Mouse (Mus musculus) heart, embryonic 14.5 days (tissue): ENCODE data around the gene Fgg. TPM values are rescaled to one million over a fixed set of nuclear protein-coding genes. Genes with fewer than 3 reads are reported as not detected.

Source experiments
- ATAC-seq: fragments of 200-750 bp; cut with Nextera tagmentation; 2 replicates; pipeline ENCODE4 v1.8.0; 2017; ENCODE audit warnings: low read depth, moderate TSS enrichment; ENCODE audit not compliant: insufficient number of reproducible peaks, insufficient read depth, low FRiP score
- H3K27ac ChIP-seq, 2 experiments: fragments of 200-500 bp in 1 of 2; fragments of 300-500 bp in 1 of 2; sonication (generic) in 1 of 2; replicated peaks in 1 of 2; 2 replicates each; pipeline ENCODE4 v1.5.1; 2012 to 2014; ENCODE audit warnings: low read depth in 2 of 2, low read length in 2 of 2, control low read depth in 1 of 2, mild to moderate bottlenecking in 1 of 2, mixed read lengths in 1 of 2; ENCODE audit not compliant: control insufficient read depth in 1 of 2, insufficient read depth in 1 of 2
- H3K27me3 ChIP-seq: fragments of 300-500 bp; sonication (generic); 2 replicates; pipeline ENCODE4 v1.6.1; 2014; ENCODE audit warnings: mild to moderate bottlenecking, low read length, control low read depth; ENCODE audit not compliant: control insufficient read depth, insufficient read depth
- H3K36me3 ChIP-seq: fragments of 300-500 bp; sonication (generic); 2 replicates; pipeline ENCODE4 v1.6.1; 2014; ENCODE audit warnings: mild to moderate bottlenecking, control low read depth, low read length, mixed read lengths; ENCODE audit not compliant: control insufficient read depth, insufficient read depth
- H3K4me1 ChIP-seq, 2 experiments: fragments of 200-500 bp in 1 of 2; fragments of 300-500 bp in 1 of 2; sonication (generic) in 1 of 2; 2 replicates each; pipeline ENCODE4 v1.6.1; 2012 to 2014; ENCODE audit warnings: low read length in 2 of 2, control low read depth in 1 of 2, mixed read lengths in 1 of 2; ENCODE audit not compliant: control insufficient read depth in 2 of 2, insufficient read depth in 2 of 2
- H3K4me2 ChIP-seq: fragments of 300-500 bp; sonication (generic); 2 replicates; pipeline ENCODE4 v1.6.1; 2014; ENCODE audit warnings: mild to moderate bottlenecking, low read length
- H3K4me3 ChIP-seq, 2 experiments: fragments of 200-500 bp in 1 of 2; fragments of 300-500 bp in 1 of 2; sonication (generic) in 1 of 2; 2 replicates each; pipeline ENCODE4 v1.5.1; 2012 to 2014; ENCODE audit warnings: low read length in 2 of 2, mild to moderate bottlenecking in 2 of 2, control low read depth in 1 of 2, low read depth in 1 of 2, moderate library complexity in 1 of 2; ENCODE audit not compliant: control insufficient read depth in 1 of 2, insufficient read depth in 1 of 2
- H3K9ac ChIP-seq: fragments of 300-500 bp; sonication (generic); 2 replicates; pipeline ENCODE4 v1.6.1; 2014; ENCODE audit warnings: mild to moderate bottlenecking, low read length
- H3K9me3 ChIP-seq: fragments of 300-500 bp; sonication (generic); 2 replicates; pipeline ENCODE4 v1.6.1; 2016; ENCODE audit warnings: low read length, control low read depth; ENCODE audit not compliant: control insufficient read depth
- WGBS: fragments of 180-500 bp; shearing (Covaris S2); extraction: QIAGEN DNeasy Blood & Tissue Kit; methylation state at CpG from one replicate; pipeline ENCODE4 v1.1.7; 2014; 5-methylcytosine and 5-hydroxymethylcytosine counted together
- polyA plus RNA-seq: library from polyadenylated mRNA; unstranded; fragments of >200 nt; fragmentation: Nextera tagmentation; extraction: Ambion mirVana; gene quantifications from 2 replicates; pipeline ENCODE4 v1.2.1, GENCODE M21; 2014

Gene Fgg
- polyA plus RNA-seq, 1 experiment from 2014 or later, result not detected

- 82% methylated on average over 9 of the region's 9 CpGs for WGBS
- ATAC-seq, result no peak
Observed at GRCm38 (mm10) chr3:83027546-83028251, 20.2 kb downstream of the Fgg start.

GRCm38 (mm10) chr3:83030331-83030730 lies 22.8 kb downstream of the Fgg start:
- no peak for ATAC-seq
- 82% methylated on average over 4 of the region's 4 CpGs for WGBS
- H3K27ac ChIP-seq, result no peak overlapping the region
- no peaks in the 10 kb centered on the region for H3K27me3 ChIP-seq
- no peak overlapping the region for H3K9ac ChIP-seq
- no peaks in the 10 kb centered on the region for H3K9me3 ChIP-seq
- H3K4me3 ChIP-seq, result no peak overlapping the region
- no peaks in the 10 kb centered on the region for H3K4me1 ChIP-seq
- H3K36me3 ChIP-seq, result no peaks in the 10 kb centered on the region
- no peak overlapping the region for H3K4me2 ChIP-seq

More at GRCm38 (mm10) chr3:83027546-83028251, 20.2 kb downstream of the Fgg start:
- H3K4me1 ChIP-seq, result no peaks in the 10 kb centered on the region
- H3K9me3 ChIP-seq, result no peaks in the 10 kb centered on the region
- H3K9ac ChIP-seq, result no peak overlapping the region
- H3K4me3 ChIP-seq, result no peak overlapping the region
- H3K27me3 ChIP-seq, result no peaks in the 10 kb centered on the region
- H3K4me2 ChIP-seq, result no peak overlapping the region
- H3K36me3 ChIP-seq, result no peaks in the 10 kb centered on the region
- no peak overlapping the region for H3K27ac ChIP-seq

GRCm38 (mm10) chr3:83032746-83033308 lies 25.3 kb downstream of the Fgg start:
- no peaks in the 10 kb centered on the region for H3K36me3 ChIP-seq
- 44% methylated on average over 13 of the region's 13 CpGs for WGBS

GRCm38 (mm10) chr3:83033801-83034200 lies 26.3 kb downstream of the Fgg start:
- H3K4me2 ChIP-seq, result no peak overlapping the region
- 76% methylated on average over 8 of the region's 8 CpGs for WGBS
- H3K36me3 ChIP-seq, result no peaks in the 10 kb centered on the region
- H3K27me3 ChIP-seq, result no peaks in the 10 kb centered on the region
- no peak overlapping the region for H3K9ac ChIP-seq
- H3K4me1 ChIP-seq, result no peaks in the 10 kb centered on the region
- H3K9me3 ChIP-seq, result no peaks in the 10 kb centered on the region
- no peak overlapping the region for H3K27ac ChIP-seq
- ATAC-seq, result no peak
- H3K4me3 ChIP-seq, result no peak overlapping the region

More at GRCm38 (mm10) chr3:83032746-83033308, 25.3 kb downstream of the Fgg start:
- H3K9ac ChIP-seq, result no peak overlapping the region
- H3K4me1 ChIP-seq, result no peaks in the 10 kb centered on the region
- no peak overlapping the region for H3K4me2 ChIP-seq
- H3K4me3 ChIP-seq, result no peak overlapping the region
- no peak overlapping the region for H3K27ac ChIP-seq
- H3K9me3 ChIP-seq, result no peaks in the 10 kb centered on the region
- no peaks in the 10 kb centered on the region for H3K27me3 ChIP-seq
- ATAC-seq, result no peak

GRCm38 (mm10) chr3:83038865-83039264 lies 31.3 kb downstream of the Fgg start:
- no peaks in the 10 kb centered on the region for H3K4me1 ChIP-seq
- 69% methylated on average over 2 of the region's 2 CpGs for WGBS
- no peak overlapping the region for H3K27ac ChIP-seq
- H3K4me2 ChIP-seq, result no peak overlapping the region
- H3K27me3 ChIP-seq, result no peaks in the 10 kb centered on the region
- H3K9ac ChIP-seq, result no peak overlapping the region
- no peak for ATAC-seq
- no peak overlapping the region for H3K4me3 ChIP-seq
- H3K36me3 ChIP-seq, result no peaks in the 10 kb centered on the region
- no peaks in the 10 kb centered on the region for H3K9me3 ChIP-seq

- Histone ChIP-seq H3K27ac (no peak overlapping the region), H3K27me3 (no peaks in the 10 kb centered on the region), H3K36me3 (no peaks in the 10 kb centered on the region), H3K9ac (no peak overlapping the region), H3K4me1 (no peaks in the 10 kb centered on the region), H3K4me2 (no peak overlapping the region), H3K4me3 (no peak overlapping the region), H3K9me3 (no peaks in the 10 kb centered on the region)
- 55% methylated on average over 4 of the region's 4 CpGs for WGBS
- ATAC-seq, result no peak
Observed at GRCm38 (mm10) chr3:83039666-83040065, 32.1 kb downstream of the Fgg start.

GRCm38 (mm10) chr3:83042451-83042850 lies 34.9 kb downstream of the Fgg start:
- Histone ChIP-seq H3K4me2 (no peak overlapping the region), H3K4me3 (no peak overlapping the region), H3K4me1 (no peaks in the 10 kb centered on the region), H3K9ac (no peak overlapping the region), H3K9me3 (no peaks in the 10 kb centered on the region), H3K27me3 (no peaks in the 10 kb centered on the region), H3K27ac (no peak overlapping the region), H3K36me3 (no peaks in the 10 kb centered on the region)
- 88% methylated on average over 5 of the region's 5 CpGs for WGBS
- no peak for ATAC-seq

GRCm38 (mm10) chr3:83046649-83047048 lies 39.1 kb downstream of the Fgg start:
- H3K27ac ChIP-seq, result no peak overlapping the region
- no peaks in the 10 kb centered on the region for H3K36me3 ChIP-seq
- no peaks in the 10 kb centered on the region for H3K4me1 ChIP-seq
- no peak overlapping the region for H3K4me3 ChIP-seq
- ATAC-seq, result no peak
- no peak overlapping the region for H3K9ac ChIP-seq
- WGBS, result 72% methylated on average over 11 of the region's 11 CpGs
- H3K4me2 ChIP-seq, result no peak overlapping the region
- H3K9me3 ChIP-seq, result no peaks in the 10 kb centered on the region
- no peaks in the 10 kb centered on the region for H3K27me3 ChIP-seq
